Mouse (Mus musculus) liver, embryonic 11.5 days (tissue): ENCODE measurements around the gene Tmem211. TPM values are rescaled to one million over a fixed set of nuclear protein-coding genes. Genes with fewer than 3 reads are reported as not detected.
A peak's percentile ranks its signal among the peaks of the same experiment; 100 is the strongest.

ENCODE experiments used
- ATAC-seq: fragments of 200-750 bp; cut with Nextera tagmentation; replicated peaks from 2 replicates; pipeline ENCODE4 v1.8.0; 2017; ENCODE audit warnings: moderate number of reproducible peaks, mild to moderate bottlenecking, moderate TSS enrichment, moderate library complexity; ENCODE audit not compliant: low FRiP score
- DNase-seq: peaks from one replicate; pipeline ENCODE4 v3.0.0-alpha.2; 2017; ENCODE audit warnings: low spot score
- H3K27ac ChIP-seq: fragments of 300-500 bp; sonication (generic); 2 replicates; pipeline ENCODE4 v1.5.1; 2014; ENCODE audit warnings: mild to moderate bottlenecking, low read depth, low read length, control low read depth
- H3K27me3 ChIP-seq: fragments of 300-500 bp; sonication (generic); replicated peaks from 2 replicates; pipeline ENCODE4 v1.6.1; 2014; ENCODE audit warnings: low read length, mixed read lengths; ENCODE audit not compliant: control insufficient read depth, insufficient read depth
- H3K36me3 ChIP-seq: fragments of 300-500 bp; sonication (generic); 2 replicates; pipeline ENCODE4 v1.6.1; 2014; ENCODE audit warnings: mild to moderate bottlenecking, low read length, moderate library complexity, mixed read lengths; ENCODE audit not compliant: control insufficient read depth, insufficient read depth
- H3K4me1 ChIP-seq: fragments of 300-500 bp; sonication (generic); replicated peaks from 2 replicates; pipeline ENCODE4 v1.6.1; 2014; ENCODE audit warnings: low read length, mixed read lengths; ENCODE audit not compliant: control insufficient read depth, insufficient read depth
- H3K4me2 ChIP-seq: fragments of 300-500 bp; sonication (generic); 2 replicates; pipeline ENCODE4 v1.6.1; 2014; ENCODE audit warnings: mild to moderate bottlenecking, control low read depth, moderate library complexity
- H3K4me3 ChIP-seq: fragments of 300-500 bp; sonication (generic); 2 replicates; pipeline ENCODE4 v1.5.1; 2014; ENCODE audit warnings: low read depth, low read length, control low read depth
- H3K9ac ChIP-seq: fragments of 300-500 bp; sonication (generic); 2 replicates; pipeline ENCODE4 v1.6.1; 2014; ENCODE audit warnings: low read depth, low read length, control low read depth
- H3K9me3 ChIP-seq: fragments of 300-500 bp; sonication (generic); 2 replicates; pipeline ENCODE4 v1.6.1; 2016; ENCODE audit warnings: low read length, inconsistent platforms, mixed read lengths; ENCODE audit not compliant: control insufficient read depth
- WGBS: fragments of 180-500 bp; shearing (Covaris S2); extraction: QIAGEN DNeasy Blood & Tissue Kit; methylation state at CpG from one replicate; pipeline ENCODE4 v1.1.7; 2014; 5-methylcytosine and 5-hydroxymethylcytosine counted together
- polyA plus RNA-seq: library from polyadenylated mRNA; unstranded; fragments of >200 nt; fragmentation: Nextera tagmentation; extraction: Ambion mirVana; gene quantifications from 2 replicates; pipeline ENCODE4 v1.2.1, GENCODE M21; 2014

Gene Tmem211
- polyA plus RNA-seq, result 0.09 TPM in 1 of 2 replicates, not detected in the other

GRCm38 (mm10) chr5:113226632-113227102 lies at the start of gene Tmem211:
Gene Tmem211, plus strand, starts transcription at chr5:113226909.
- DNase-seq (peak; percentile 79), ATAC-seq (peak; percentile 73)
- WGBS, result 1% methylated on average over 13 of the region's 13 CpGs
- Histone ChIP-seq H3K9ac (no peak within 1 kb of the TSS), H3K27me3 (0 out of 2 replicates have a peak, but pooled peaks cover 6% of the 10 kb centered on the region), H3K27ac (peak within 1 kb of the TSS; percentile 38; the same call in 1 of the 2 replicates), H3K9me3 (no peaks in the 10 kb centered on the region), H3K4me2 (peak within 1 kb of the TSS; percentile 41), H3K4me3 (no peak within 1 kb of the TSS), H3K36me3 (no peaks in the 10 kb centered on the region), H3K4me1 (peaks cover 7% of the 10 kb centered on the region; the same call in 1 of the 2 replicates)

GRCm38 (mm10) chr5:113179451-113179842 lies 47.3 kb upstream of the Tmem211 start:
- 10% methylated on average over 8 of the region's 9 CpGs for WGBS
- no peaks in the 10 kb centered on the region for H3K27me3 ChIP-seq
- peak overlapping the region; percentile 31 for H3K4me3 ChIP-seq
- H3K9ac ChIP-seq, result peak overlapping the region; percentile 12; the same call in 1 of the 2 replicates
- H3K9me3 ChIP-seq, result no peaks in the 10 kb centered on the region
- H3K4me1 ChIP-seq, result 0 out of 2 replicates have a peak, but pooled peaks cover 4% of the 10 kb centered on the region
- H3K27ac ChIP-seq, result no peak overlapping the region
- ATAC-seq (no peak), DNase-seq (no peak)
- no peaks in the 10 kb centered on the region for H3K36me3 ChIP-seq
- H3K4me2 ChIP-seq, result peak overlapping the region; percentile 63

- Histone ChIP-seq H3K27ac (peak overlapping the region; percentile 22; the same call in 1 of the 2 replicates), H3K4me1 (0 out of 2 replicates have a peak, but pooled peaks cover 4% of the 10 kb centered on the region), H3K27me3 (no peaks in the 10 kb centered on the region), H3K9me3 (no peaks in the 10 kb centered on the region), H3K4me3 (peak overlapping the region; percentile 31), H3K4me2 (peak overlapping the region; percentile 63), H3K36me3 (no peaks in the 10 kb centered on the region), H3K9ac (peak overlapping the region; percentile 20; the same call in 1 of the 2 replicates)
- DNase-seq (peak; percentile 82), ATAC-seq (peak; percentile 84)
- 2% methylated on average over 30 of the region's 30 CpGs for WGBS
Observed at GRCm38 (mm10) chr5:113179843-113180682, 46.6 kb upstream of the Tmem211 start.

- Histone ChIP-seq H3K4me1 (0 out of 2 replicates have a peak, but pooled peaks cover 4% of the 10 kb centered on the region), H3K9me3 (no peaks in the 10 kb centered on the region), H3K27ac (peak overlapping the region; percentile 22; the same call in 1 of the 2 replicates), H3K36me3 (no peaks in the 10 kb centered on the region), H3K9ac (peak overlapping the region; percentile 20; the same call in 1 of the 2 replicates), H3K4me2 (peak overlapping the region; percentile 63), H3K27me3 (no peaks in the 10 kb centered on the region), H3K4me3 (peak overlapping the region; percentile 31)
- ATAC-seq, result no peak
- WGBS, result 76% methylated on average over 15 of the region's 15 CpGs
- no peak for DNase-seq
Observed at GRCm38 (mm10) chr5:113180755-113181154, 46.0 kb upstream of the Tmem211 start.

- H3K9ac ChIP-seq, result no peak overlapping the region
Observed at GRCm38 (mm10) chr5:113181441-113181840, 45.3 kb upstream of the Tmem211 start.

GRCm38 (mm10) chr5:113190558-113190957 lies 36.2 kb upstream of the Tmem211 start:
- Histone ChIP-seq H3K4me3 (no peak overlapping the region), H3K4me1 (0 out of 2 replicates have a peak, but pooled peaks cover 8% of the 10 kb centered on the region), H3K9me3 (no peaks in the 10 kb centered on the region), H3K4me2 (no peak overlapping the region), H3K27ac (no peak overlapping the region), H3K9ac (no peak overlapping the region), H3K36me3 (no peaks in the 10 kb centered on the region), H3K27me3 (no peaks in the 10 kb centered on the region)
- ATAC-seq (no peak), DNase-seq (no peak)
- WGBS, result 46% methylated on average over 14 of the region's 14 CpGs

More at GRCm38 (mm10) chr5:113181441-113181840, 45.3 kb upstream of the Tmem211 start:
- Histone ChIP-seq H3K9me3 (no peaks in the 10 kb centered on the region), H3K4me1 (0 out of 2 replicates have a peak, but pooled peaks cover 4% of the 10 kb centered on the region), H3K4me3 (no peak overlapping the region), H3K4me2 (no peak overlapping the region), H3K36me3 (no peaks in the 10 kb centered on the region), H3K27me3 (no peaks in the 10 kb centered on the region), H3K27ac (no peak overlapping the region)
- WGBS, result 28% methylated on average over 6 of the region's 6 CpGs
- peak; percentile 66 for ATAC-seq
- peak; percentile 63 for DNase-seq

GRCm38 (mm10) chr5:113191901-113192300 lies 34.8 kb upstream of the Tmem211 start:
- no peak for DNase-seq
- H3K4me2 ChIP-seq, result no peak overlapping the region
- H3K9ac ChIP-seq, result no peak overlapping the region
- H3K27me3 ChIP-seq, result no peaks in the 10 kb centered on the region
- H3K27ac ChIP-seq, result no peak overlapping the region
- H3K4me1 ChIP-seq, result peaks cover 9% of the 10 kb centered on the region; the same call in 1 of the 2 replicates
- no peak for ATAC-seq
- no peak overlapping the region for H3K4me3 ChIP-seq
- H3K36me3 ChIP-seq, result no peaks in the 10 kb centered on the region
- 82% methylated on average over 14 of the region's 14 CpGs for WGBS
- no peaks in the 10 kb centered on the region for H3K9me3 ChIP-seq

GRCm38 (mm10) chr5:113193762-113194161 lies 32.9 kb upstream of the Tmem211 start:
- WGBS, result 88% methylated on average over 18 of the region's 18 CpGs
- DNase-seq, result no peak
- Histone ChIP-seq H3K4me1 (peaks cover 13% of the 10 kb centered on the region; the same call in 1 of the 2 replicates), H3K4me2 (no peak overlapping the region), H3K9ac (no peak overlapping the region), H3K36me3 (no peaks in the 10 kb centered on the region), H3K9me3 (no peaks in the 10 kb centered on the region), H3K27ac (no peak overlapping the region), H3K4me3 (no peak overlapping the region), H3K27me3 (no peaks in the 10 kb centered on the region)
- no peak for ATAC-seq
